Mouse (Mus musculus): Measurements from ENCODE around the gene Spata5.

Spata5 gene

DNA sequence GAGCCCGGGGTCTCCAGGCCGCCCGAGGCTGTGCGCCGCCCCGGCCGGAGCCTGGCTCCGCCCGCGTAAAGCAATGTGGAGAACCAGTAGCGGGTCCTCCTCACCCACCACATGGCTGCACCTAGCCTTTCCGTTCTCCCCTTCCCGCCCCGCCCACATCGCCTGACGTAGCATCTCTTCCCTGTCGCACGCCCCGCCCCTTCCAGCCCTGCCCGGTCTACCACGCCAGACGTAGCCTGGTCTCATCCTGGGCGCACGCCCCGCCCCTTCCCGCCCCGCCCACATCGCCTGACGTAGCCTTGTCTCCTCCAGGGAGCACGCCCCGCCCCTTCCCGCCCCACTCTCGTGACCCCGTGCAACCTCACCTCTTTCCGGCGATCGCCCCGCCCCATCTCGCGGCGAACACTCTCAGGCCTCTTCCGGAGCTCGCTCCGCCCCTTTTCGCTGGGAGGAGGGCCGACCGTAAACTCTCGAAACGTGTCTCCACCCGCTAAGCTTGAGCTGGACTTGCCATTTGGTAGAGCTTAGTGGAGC is at the start of gene Spata5:
Spata5 (plus strand) TSS at position 439 of the 534 bp plus-strand sequence.
- 1% methylated on average over 50 of the region's 50 CpGs for WGBS

DNA sequence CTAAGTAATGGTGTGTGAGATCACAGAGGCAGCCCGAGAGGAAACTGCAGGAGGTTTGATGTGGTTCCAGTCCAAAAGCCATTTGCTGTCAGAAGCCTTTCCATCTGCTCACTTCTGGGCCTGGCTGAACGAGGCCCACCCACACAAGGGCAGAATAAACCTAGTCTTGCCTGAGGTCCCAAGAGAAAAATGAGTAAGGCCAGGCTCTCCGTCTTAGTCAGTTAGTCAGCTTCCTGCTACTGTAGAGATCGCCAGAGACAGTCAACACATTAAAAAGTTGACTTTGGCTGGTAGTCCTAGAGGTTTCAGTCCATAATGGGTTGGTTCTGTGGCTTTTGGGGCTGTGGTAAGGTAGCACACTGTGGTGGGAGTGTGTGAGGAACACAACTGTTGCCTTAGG is 49.3 kb upstream of the Spata5 start:
- 80% methylated on average over 4 of the region's 4 CpGs for WGBS

DNA sequence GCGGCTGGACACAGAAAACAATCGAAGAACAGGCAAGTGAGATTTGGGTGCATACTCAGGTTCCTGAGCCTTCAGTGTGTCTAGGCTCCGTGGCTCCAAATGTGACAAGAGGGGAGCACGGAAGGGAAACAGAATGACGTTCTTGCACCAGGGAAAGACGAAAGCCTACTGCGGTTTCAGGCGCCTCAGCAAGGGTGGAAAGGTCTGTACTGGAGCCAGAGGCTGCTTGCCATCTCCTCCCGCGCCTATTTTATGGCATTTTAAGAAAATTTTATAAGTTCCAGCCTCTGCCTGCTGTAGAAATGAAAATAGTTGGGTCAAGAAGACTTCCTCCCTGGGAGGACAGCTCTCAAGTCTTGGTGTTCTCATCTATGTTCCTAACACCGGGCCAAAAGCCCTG is 46.0 kb upstream of the Spata5 start:
- 95% methylated on average over 11 of the region's 11 CpGs for WGBS

DNA sequence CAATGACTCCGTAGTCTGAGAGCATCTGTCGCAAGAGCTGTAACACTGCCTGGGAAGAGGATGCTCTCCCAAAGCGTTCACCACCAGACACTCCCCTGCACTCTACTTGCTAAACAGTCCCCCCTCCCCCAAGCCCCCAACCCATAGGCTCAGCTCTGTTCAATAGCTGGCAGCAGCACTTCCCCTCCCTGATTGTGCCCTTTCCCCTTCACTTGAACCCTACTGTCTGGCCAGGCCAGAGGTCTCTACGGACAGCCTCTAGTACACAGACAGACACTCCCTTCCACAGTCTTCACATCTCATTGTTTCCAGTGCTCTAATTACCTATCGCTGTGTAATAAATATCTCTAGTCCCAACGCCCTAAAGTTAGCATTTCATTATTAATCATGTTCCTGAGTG is 41.8 kb upstream of the Spata5 start:
- 89% methylated on average over 6 of the region's 6 CpGs for WGBS

DNA sequence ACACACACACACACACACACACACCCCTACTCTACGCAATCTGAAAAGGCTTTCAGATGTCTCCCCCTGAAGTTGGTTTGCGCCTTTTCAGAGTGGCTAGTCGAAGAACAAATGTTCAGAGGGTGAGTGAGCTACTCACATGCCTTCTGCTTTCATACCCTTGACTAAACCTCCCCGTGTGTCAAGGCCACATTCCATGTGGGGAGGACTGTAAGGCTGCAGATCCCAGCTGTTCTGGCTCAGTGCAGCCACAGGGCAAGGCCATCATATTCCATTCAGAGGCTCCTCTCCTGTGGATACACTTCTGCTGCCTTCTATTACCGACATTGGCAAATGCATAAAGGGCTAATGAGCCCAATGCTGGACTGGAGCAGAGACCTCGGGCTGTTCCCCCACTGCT is 41.3 kb upstream of the Spata5 start:
- WGBS: 68% methylated on average over 6 of the region's 6 CpGs

DNA sequence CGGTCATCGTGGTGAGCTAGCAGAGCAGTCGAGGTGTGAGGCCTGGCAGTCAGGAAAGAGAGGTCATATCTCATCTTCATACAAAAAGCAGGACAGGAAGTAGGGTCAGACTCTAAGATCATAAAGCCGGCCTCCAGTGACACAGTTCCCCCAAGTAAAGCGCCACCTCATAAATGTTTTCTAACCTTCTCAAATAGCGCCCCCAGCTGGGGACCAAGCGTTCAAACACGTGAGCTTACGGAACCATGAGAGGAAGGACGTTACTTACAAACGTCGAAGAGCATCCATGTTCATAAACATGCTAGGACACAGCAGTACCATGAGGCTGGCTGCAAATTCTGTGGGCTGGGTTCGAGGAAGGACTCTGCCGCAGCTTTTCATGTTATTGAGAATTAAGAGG is 40.5 kb upstream of the Spata5 start:
- 87% methylated on average over 14 of the region's 14 CpGs for WGBS

DNA sequence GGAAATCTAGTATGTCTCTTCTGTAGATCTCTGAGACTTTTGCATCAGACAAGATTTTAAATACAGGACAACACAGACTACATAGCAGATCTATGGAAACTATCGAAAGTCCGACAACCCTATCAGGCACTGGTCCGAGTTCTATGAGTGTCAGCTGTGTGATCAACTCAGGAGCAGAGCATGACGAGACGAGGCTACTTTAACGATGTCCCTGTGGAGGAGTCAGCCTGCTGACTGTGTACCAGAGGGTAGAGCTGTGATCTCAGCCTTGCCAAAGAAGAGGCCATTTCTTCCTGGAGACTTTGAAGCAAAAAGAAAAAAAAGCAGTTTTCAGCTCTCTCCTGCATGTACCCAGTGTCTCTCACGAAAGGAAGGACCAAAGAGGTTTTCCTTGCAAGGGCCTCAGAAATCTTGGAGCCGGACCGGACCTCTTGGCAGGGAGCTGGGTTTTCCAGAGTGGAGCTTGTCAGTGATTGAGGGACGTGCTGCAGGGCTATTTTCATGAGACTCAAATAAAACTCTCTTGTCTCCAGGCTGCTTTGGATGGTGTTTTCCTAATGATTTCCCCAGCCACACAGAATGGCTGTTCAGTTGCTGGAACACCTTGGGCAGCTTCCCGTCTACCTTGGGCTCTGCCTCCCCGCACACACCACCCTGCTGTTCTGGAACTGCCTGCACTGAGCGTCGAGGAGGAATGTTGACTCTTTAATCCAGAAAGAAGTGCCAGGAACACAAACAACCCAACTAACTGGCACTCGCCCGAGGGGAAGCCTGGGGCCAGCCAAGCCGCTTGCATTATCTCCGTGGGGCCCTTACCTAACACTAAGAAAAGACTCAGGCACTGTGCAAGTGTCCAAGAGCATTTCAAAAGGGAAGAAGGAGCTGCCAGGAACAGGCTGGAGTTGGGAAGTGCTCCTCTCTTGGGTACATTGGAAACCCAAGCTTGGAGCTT is 39.5 kb upstream of the Spata5 start:
- WGBS: 66% methylated on average over 18 of the region's 18 CpGs

DNA sequence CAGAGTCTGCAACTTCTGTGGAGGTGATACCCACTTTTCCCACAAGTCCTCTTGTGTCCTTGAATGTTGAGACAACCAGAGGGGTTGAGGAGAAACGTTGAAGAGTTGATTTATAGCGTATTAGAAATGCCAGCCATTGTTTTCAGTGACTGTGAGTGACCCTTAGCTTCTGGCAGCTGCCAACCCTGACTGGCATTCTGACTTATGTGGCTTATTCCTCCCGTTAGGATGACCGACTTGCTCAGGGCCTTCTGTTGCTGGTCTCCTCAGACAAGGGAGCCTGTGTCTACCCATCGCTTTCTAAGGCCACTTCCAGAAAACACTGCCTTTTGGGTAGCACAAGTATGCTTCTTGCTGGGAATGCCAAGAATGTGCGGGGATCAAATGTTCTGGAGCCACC is 38.2 kb upstream of the Spata5 start:
- WGBS: 64% methylated on average over 6 of the region's 6 CpGs

DNA sequence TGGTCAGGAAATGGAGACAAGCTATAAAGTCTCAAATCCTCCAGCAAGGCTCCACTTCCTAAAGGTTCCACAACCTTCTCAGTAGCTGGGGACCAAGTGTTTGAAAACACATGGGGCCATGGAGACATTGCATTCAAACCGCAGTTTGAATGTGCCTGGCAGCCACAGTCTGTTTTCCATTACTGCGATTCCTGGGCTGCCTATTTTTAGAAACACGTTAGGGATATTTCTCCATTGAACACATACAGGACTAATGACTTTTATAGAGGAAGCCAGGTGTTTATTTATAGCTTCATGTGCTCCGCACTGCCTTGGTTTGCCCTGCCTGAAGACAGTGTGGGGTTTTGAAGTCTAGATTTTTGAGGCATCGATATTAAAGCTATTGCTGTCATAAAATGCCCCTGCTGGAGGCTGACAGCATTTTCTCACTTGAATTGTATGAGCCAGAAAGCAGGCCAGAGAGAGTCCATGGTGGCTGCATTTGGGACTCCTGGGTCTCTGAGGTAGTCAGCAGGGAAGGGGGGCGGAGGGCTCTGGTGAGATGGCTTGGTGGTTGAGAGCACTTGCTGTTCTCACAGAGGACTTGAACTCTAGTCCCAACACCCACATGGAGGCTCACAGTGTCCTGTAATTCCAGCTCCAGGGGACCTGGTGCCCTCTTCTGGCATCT is 36.5 kb upstream of the Spata5 start:
- WGBS: 74% methylated on average over 6 of the region's 6 CpGs

DNA sequence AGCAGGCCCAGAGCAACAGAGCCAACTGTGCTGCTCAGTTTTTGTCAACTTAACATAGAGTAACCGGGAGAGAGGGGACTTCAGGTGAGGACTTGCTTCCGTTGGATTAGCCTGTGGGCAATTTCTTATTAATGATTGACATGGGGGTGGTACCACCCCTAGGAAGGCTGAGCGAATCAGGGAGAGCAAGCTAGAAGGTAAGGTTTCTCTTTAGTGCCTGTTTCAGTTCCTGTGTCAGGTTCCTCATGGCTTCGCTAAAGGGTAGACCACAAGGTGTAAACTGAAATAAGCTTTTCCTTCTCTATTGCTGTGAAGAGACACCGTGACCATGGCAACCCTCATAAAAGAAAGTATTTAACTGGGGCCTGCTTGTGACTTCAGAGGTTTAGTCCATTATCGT is 32.4 kb upstream of the Spata5 start:
- WGBS: 96% methylated on average over 6 of the region's 6 CpGs

DNA sequence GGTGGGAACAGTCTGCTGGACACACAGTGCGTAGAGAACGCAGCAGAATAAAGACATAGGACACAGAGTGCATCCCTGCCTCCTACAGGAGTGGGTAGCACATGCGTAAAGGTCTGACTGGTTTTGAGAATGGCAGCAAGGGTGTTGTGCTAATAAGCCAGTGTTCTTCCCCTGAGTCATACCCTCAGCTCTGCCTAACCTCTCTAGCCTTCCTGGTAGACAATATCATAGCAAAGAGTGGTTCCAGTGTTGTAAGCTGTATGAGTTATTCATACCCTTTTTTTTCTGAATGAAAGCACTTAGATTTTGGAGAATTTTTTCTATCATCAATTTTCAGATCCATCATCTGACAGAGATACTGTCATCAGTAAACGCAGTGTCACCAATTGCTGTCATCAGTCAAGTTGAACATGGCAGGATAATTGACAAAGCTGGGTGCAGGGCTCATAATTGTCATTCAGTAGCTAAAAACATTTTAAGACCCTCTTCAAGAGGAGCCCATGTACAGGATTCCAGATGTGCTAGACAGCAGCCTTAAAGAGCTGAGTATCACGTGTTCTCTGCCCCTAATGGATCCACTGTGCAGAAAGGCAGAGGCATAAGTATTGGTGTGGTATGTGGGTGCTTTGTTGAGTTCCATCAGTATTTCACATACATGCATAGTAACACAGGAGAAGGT is 22.6 kb upstream of the Spata5 start:
- WGBS: 94% methylated on average over 5 of the region's 5 CpGs

DNA sequence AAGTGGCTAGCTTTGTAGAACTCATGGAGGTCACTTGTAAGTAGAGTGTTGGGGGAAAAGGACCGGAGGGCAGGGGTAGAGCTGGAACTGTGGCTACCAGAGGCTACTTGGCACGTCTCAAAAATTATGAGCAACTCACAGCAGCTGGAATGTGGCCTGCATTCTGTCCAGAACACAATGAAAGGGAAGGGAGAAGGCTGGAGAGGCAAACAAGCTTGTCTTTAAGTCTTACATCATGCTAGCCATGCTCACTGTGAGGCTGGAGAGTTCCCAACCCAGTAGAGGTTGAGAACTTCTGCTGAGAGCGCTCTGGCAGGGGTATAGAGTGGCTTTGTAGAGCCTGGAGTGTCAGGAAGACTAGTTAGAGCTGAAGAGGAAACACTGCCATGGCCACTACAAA is 22.1 kb upstream of the Spata5 start:
- WGBS: 83% methylated on average over 3 of the region's 3 CpGs

DNA sequence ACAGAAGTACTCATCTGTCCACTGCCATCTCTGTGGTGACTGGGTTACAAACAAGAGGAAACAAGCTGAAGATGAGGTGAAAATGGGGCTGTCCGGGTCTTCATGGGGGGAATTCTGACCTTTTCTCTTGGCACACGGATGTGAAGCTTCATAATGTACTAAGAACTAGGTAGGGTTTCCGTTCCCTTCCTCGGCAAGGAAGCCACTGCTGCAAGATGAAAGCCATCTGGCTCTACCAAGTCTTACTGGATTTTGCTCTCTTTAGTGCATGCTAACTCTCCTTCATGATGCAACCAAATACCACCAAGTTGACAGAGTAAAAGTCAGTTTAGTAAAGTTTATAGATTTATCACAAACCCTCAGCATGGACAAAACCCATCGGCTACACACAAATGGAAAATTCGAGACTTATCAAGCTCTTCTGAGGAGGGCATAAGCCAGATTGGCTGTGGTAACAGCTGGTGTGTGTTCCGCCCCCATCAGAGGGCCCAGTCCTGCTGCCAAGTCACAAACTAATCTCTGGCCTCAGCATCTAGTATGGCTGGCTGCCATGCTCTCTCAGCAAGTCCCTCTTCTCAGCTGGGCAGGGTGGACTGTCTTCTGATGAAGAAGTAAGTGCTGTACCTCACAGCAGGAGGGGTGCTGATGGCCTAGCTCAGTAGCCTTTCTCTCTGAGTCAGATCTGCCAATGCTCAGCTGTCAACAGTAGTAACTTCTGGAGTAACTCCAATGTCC is 20.9 kb upstream of the Spata5 start:
- WGBS: 77% methylated on average over 7 of the region's 7 CpGs

DNA sequence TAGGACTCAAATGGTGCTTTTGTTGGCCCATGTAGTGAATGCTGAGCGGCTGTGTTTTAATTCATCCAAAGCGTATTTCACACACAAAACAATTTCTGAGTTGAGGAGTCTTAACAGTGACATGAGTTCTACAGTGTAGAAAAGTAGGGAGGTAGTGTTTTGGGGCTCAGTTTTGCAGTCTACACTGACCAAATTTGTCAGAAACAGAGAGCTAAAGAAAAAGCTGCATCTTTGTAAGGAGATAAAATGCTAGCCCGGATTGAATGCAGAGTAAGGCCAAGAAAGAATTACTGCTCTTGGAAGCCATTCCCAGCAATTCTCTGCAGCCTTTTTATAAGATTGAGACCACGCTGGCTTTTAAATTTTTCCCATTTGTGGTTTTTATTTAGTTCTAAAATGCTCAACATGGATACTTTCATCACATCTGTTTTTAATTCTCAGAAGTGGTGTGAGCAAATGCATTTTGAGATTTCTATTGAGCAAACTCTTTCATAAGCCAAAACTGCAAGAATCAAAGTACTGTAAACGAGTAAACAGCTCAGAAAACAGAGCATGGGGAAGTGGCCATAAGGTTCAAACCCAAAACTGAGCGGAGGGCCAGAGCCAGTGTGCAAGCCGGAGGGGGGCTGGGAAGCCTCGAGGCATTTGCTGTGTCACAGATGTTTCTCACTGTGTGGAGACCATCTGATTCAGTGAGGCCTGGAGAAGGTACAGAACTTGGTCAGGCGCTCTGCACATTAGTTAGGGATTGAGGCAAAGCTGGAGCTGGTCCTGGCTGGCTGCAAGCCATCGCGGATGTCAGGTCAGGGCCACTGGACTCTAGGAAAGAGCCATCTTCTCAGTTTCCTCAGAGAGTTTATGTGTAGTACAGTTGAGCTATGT is 17.7 kb upstream of the Spata5 start:
- WGBS: 61% methylated on average over 11 of the region's 11 CpGs

DNA sequence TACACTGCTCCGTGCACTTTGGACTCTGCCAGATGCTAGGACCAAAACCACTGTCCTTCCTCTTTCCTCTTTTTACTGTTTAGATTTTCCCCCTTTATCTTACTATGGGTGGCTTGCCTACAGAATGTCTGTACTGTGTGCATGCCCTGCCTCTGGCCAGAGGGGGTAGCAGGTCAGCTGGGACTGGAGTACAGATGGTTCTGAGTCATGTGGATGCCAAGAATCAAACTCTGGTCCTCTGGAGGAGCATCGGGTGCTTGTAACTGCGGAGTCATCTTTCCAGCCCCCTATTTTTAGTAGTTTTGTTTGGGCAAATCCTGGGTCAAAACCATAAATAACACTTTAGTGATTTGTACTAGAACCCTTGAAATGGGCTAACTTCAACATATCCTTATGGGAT is 6.2 kb upstream of the Spata5 start:
- WGBS: 78% methylated on average over 3 of the region's 3 CpGs

DNA sequence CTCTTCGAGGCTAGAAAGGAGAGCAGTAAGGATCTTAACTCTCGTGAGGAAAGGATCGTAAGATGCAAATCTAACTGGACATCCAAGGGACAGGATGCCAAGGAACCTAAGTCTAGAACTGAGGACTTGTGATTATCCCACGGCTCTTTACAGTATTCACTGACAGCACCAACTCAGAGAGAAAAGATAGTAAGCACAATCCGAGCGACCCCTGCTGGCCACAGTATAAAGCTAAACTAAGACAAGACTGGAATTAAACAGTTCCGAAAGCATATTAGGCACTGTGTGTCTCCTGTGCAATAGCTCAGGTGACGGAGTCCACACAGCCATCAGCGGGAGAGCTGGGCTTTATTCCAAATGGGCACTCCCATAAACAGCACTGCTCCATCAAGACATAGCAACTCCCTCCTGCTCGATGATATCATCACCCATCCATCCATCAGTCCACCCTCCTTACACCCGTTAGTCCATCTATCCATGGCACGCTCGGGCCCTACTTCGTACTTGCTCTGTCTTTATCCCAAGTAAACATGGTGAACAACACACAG is 5.2 kb upstream of the Spata5 start:
- WGBS: 40% methylated on average over 14 of the region's 14 CpGs

DNA sequence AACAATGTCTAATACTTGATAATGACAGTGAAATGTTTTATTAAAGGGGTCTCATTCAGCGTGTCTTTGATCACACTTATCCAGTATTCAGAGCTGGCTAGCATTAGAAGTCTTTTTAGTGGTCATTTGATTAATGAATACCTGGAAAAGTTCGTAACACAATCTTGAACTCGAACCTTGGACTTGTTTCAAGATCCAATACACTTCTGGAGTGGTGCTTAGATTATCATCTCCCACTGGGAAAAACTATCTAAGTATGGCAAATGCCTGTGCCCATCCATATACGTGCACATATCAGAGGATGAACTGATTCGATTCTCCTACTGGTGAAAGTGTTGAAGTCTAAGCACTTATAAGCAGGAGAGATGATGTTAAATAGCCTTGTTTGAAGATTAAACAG is 1.4 kb upstream of the Spata5 start:
- 65% methylated on average over 5 of the region's 5 CpGs for WGBS

DNA sequence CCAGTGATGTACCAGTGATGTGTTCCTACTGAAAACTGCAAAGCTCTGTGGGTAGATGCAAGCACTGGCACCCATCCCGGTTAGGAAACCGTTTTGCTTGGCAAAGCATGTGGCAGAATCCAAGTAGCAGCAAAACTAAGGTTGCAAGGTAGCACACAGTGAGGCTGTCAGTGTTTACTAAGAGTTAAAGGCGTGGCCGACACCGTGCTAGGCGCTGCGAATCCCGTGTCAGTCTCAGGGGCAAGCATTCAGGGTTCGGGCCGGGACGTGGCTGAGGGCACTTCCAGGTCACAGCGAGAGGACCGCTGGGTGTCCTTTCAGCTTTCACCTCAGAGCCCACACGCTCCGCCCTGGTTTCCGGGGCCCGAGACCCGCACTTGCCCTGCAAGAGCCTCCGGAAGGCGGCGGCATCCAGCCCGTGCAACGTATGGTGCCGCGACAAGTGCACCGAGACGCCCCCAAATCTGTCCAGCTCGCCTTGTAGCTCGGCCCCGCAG is 687 bp upstream of the Spata5 start:
- under 1% methylated on average over 30 of the region's 30 CpGs for WGBS

DNA sequence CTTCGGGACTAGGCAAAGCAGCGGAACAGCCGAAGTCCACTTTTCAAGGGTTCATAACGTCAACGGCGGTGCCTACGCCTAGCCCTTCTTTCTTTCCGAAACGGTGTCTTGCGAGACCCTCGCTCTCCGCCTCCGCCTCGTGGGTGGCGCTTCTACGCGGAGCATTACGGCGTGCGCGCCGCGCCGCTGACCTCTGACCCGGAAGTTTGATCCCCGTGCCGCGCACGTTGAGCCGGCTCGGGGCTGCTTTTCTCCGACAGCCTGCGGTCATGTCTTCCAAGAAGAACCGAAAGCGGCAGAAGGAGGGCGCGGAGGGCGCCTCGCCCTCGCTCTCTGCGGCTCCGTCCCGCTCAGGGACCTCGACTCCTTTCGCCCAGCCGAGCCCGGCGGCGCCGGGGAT is 376 bp downstream of the Spata5 start, which contains the start of gene Nudt6:
Nudt6 (minus strand) TSS at position 140 of the 400 bp plus-strand sequence.
- under 1% methylated on average over 50 of the region's 50 CpGs for WGBS

DNA sequence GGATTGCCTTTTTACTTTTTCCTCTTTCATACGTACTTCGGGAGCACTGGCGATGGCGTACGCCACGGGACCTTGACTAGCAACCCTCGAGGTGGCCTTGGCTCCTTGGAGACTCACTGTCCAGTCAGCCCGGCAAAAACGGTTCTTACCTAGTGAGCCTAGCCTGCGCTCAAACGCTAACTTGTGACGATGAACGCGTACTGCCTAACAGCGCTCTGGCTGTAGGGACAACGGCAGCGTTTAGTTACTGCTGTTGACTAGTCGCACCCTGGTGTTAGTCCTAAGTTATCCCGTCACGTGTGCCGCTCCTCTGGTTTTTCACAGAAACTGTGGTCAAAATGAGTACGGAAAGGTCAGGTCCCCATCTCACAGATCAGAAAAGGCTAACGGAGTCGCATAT is 945 bp downstream of the Spata5 start:
- WGBS: under 1% methylated on average over 24 of the region's 24 CpGs
